Mouse (Mus musculus) layer of hippocampus, adult 11-12 months (tissue): ENCODE data around the gene Dnttip1.
"Not testable (repeated sequence)": the region's sequence is repeated elsewhere in the genome, so short reads cannot be mapped to it uniquely, and the experiment has no call there.

Experiments
- DNase-seq: peaks from one replicate; pipeline ENCODE4 v3.0.0; 2022; ENCODE audit warnings: low spot score

The Dnttip1 gene

DNA sequence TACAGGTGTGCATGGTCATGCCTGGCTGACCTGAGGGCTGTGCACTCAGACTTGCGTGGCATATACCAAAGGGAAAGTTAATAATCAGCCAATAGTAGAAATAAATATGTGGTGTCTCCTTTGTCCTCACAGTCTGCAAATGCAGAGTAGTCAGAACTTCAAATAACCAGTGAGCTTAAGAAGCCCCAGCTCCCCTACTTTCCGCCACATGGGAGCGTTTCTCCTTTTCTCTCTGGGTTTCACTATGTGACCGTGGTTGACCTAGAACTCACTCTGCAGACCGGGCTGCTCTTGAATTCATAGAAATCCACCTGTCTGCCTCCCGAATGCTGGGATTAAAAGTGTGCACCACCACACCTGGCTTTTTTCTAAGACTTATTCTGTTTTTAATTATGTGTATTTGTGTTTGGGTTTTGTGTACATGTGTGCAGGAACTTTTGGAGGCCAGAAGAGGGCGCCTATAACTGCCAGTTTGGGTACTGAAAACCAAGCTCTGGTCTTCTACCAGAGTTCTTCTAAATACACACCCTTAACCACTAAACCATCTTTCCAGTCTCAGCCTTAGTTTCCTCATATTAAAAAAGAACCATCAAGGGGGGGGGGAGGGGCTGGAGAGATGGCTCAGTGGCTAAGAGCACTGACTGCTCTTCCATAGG, 38.3 kb downstream of the Dnttip1 start:
- DNase-seq: no peak

DNA sequence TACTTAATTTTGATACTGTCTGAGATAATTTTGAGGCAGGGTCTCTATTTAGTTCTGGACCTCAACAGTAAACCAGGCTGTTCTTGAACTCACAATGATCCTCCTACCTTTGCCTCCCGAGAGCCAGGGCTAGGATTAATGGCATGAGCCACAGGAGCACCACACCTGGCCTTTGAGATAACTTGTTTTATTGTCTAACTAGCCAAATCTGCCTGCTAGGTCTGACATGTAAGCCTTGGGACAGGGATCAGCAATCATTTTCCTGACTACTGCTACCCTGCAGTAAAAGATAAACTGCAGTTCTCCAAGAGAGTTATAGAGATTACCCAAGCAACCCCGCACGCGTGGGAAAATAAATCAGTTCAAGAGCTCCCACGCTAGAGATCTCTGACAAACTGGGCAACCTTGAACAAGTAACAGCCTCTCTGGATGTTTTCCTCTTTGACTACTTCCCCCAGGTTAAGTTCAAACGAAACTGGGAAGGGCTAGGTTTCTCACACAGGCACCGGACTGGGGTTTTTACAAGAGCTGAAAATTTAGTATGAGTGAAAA, 39.2 kb downstream of the Dnttip1 start:
- no peak for DNase-seq

DNA sequence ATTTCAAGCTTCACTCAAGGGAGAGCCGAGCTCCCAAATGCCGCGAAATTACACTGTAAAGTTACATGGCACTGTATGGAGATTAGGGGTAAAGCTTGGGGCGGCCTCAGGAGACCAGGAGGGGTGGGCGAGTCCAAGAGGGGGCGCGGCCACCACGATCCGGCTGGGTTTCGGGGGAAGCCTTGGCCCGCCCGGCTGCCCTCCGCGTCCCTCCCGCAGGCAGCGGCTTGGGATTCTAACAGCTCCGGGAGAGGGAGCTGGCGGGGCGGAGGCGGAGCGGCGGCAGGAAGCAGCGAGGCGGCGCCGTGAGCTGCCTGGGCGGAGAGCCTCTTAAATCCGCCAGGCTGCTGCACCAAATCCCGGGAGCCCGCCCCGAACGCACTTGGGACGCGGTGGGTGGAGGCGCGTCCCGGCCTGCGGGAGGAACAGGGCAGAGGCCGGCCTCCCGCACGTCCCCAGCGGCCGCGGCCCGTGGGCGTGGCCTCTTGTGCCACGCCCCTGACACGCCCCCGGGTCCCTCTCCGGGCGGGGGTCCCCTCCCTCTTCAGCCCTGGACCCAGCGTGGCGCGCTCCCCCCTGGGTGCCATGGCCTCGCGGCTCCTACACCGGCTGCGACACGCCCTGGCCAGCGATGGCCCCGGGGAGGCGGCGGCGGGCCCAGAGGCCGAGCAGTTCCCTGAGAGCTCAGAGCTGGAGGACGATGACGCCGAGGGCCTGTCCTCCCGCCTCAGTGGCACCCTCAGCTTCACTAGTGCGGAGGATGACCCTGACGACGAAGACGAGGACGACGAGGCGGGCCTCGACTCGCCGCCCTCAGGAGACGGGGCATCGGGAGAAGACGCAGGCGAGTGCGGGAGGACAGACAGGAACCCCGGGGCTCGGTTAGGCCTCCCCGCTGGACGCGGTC, 40.0 kb downstream of the Dnttip1 start, which contains the start of gene Snx21:
TSS of gene Snx21 (plus strand) at position 343 of the 907 bp plus-strand sequence.
- DNase-seq: peak; percentile 86

DNA sequence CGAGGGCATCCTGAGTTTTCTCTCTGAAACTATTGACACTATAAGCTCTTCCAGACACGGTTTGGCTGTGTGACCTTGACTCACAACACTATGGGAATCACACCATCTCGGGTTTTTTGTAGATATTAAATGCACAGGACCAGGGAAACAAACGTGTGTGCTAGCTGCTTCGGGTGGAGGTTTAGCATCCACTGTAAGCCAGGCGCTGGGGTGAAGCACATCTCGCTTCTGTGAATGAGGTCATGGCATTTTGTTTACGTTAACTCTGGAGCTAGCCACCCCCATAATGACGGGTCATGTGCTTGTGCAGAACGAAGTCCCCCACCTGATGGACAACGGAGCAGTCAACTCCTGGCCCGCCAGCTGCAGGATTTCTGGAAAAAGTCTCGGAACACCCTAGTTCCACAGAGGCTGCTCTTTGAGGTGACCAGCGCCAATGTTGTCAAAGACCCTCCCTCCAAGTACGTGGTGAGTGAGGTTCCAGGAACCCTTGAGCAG, 40.7 kb downstream of the Dnttip1 start:
- no peak for DNase-seq

DNA sequence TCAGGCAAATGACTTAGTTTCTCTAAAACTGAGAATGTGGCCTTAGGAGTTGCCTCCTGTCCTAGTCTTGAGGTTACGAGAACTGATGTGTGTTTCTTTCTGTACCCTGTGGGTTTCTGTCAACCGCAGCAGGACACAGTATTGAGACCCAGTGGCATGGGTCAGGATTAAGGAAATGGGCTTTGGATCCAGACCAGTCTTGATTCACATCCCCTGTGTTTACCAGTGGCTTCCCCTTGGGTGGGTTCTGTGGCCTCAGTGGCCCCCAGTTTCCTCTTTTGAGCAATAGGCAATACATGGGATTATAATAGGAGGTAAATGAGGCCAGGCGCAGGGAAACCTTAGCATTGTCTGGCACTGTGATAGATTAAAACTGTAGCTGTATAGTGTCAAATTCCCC, 41.2 kb downstream of the Dnttip1 start:
- no peak for DNase-seq

- no peak for DNase-seq
These were observed 42.0 kb downstream of the Dnttip1 start for GRCm38 (mm10) chr2:164787779-164788178.

- DNase-seq: no peak
These were observed 42.6 kb downstream of the Dnttip1 start for GRCm38 (mm10) chr2:164788411-164788810.

GRCm38 (mm10) chr2:164790451-164790850, 44.7 kb downstream of the Dnttip1 start:
- DNase-seq: no peak

DNA sequence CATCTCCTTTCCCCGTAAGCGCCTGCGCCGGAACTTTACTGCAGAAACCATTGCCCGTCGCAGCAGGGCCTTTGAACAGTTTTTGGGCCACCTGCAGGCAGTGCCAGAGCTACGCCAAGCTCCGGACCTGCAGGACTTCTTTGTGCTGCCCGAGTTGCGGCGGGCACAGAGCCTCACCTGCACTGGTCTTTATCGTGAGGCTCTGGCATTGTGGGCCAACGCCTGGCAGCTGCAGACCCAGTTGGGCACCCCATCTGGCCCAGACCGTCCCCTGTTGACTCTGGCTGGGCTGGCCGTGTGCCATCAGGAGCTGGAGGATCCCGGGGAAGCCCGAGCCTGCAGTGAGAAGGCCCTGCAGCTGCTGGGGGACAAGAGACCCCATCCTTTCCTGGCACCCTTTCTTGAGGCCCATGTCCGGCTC, 46.1 kb downstream of the Dnttip1 start:
- no peak for DNase-seq

- DNase-seq: no peak
These were observed 46.8 kb downstream of the Dnttip1 start for GRCm38 (mm10) chr2:164792400-164793190.

- peak; percentile 64 for DNase-seq
These were observed 47.5 kb downstream of the Dnttip1 start for GRCm38 (mm10) chr2:164793236-164793635.

DNA sequence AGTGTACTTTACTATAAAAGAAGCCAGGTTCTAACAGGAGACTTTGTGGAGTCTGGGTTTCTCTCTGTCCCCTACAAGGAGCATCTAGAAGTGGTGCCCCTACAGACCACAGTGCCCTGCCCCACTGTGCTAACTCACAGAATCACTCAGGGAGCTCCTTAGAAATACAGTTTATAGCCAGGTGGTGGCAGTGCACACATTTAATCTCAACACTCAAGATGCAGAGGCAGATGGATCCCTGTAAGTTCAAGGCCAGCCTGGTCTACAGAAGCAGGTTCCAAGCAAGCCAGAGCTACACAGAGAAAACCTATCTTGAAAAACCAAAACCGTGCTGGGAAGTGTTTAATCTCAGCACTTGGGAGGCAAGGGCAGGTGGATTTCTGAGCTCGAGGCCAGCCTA, 48.0 kb downstream of the Dnttip1 start:
- no peak for DNase-seq

DNA sequence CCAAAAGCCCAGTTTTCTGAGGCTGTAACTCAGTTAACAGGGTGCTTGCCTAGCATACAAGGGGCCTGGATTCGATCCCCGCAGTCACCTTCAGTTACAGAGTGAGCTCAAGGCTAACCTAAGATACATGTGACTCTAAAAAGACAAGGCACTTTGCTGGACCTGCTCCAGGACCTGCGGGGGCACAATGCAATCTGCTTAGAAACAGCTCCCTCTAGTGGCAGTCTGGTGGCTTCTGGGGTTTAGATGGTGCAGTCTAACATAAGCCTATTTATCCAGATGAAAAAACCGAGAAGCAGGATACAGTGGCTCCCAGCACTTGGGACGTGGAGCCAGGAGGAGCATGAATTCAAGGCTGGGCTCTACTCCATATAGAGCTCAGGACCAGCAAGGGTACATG, 48.5 kb downstream of the Dnttip1 start:
- peak; percentile 92 for DNase-seq

- DNase-seq: no peak
These were observed 50.1 kb downstream of the Dnttip1 start for GRCm38 (mm10) chr2:164795868-164796267.

GRCm38 (mm10) chr2:164798554-164798953, 52.8 kb downstream of the Dnttip1 start:
- DNase-seq: not testable (repeated sequence)

DNA sequence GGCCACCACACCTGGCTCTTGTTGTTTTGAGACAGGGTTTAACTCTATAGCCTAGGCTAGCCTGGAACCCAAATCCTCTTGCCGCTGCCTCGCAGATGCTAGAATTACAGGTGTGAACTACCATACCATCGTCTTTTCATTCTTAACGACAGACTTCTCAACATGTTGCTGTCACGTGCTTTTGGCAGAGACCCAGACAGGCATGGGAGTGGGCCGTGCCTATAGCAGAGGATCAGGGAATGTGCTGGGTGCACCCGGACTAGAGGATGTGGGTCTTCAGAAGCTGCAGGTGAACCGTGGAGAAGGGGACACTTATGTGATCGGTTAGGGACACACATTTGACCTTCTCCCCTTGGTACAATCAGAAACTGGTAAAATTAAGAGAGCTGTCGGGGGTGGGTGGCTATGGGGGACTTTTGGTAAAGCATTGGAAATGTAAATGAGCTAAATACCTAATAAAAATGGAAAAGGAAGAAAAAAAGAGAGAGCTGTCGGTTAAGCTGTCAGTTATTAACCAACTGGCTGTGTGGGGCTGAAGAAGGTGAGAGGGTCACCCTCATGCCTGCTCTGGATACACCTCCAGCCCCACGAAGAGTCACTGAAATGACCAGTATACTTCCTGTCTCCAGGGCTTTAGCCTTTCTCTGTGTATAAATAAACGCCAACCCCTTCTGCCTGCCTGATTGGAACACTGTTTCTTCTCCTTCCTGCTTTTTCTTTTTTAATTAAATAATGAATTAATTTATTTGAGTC, 54.6 kb downstream of the Dnttip1 start:
- no peak for DNase-seq

- DNase-seq: no peak
These were observed 57.6 kb downstream of the Dnttip1 start for GRCm38 (mm10) chr2:164803201-164803920.

DNA sequence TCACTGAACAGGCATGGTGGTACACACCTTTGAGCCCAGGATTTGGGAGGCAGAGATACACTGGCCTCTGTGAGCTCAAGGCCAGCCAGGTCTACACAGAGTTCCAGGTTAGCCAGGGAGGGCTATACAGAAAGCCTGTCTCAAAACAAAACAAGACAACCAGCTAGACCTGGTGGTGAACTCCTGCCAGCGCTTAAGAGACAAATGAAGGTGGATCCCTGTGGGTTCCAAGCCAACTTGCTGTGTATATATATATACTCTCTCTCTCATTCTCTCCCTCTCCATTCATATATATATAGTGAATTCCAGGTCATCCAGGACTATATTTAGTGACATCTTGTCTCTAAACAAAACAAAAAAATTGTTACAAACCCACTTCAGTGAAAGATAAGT, 58.1 kb downstream of the Dnttip1 start:
- DNase-seq: no peak

GRCm38 (mm10) chr2:164804533-164805331, 58.9 kb downstream of the Dnttip1 start, which contains the start of the genes Acot8 and Zswim3:
Gene Acot8 (minus strand): TSS chr2:164804882.
Gene Zswim3 (plus strand): TSS chr2:164805098.
- peak; percentile 99 for DNase-seq
